Mouse (Mus musculus): ENCODE measurements around the gene Gtf2f2. TPM values are rescaled to one million over a fixed set of nuclear protein-coding genes. Genes with fewer than 3 reads are reported as not detected.

Gene Gtf2f2
- total RNA-seq, 1 experiment, result 23.2 TPM

GRCm38 (mm10) chr14:75923314-75924052 lies 87.2 kb downstream of the Gtf2f2 start:
- TF ChIP-seq MAFK (IDR thresholded peaks at IDR 0.05; ENCODE audit: insufficient read depth, low read depth, low read length) (no peak), HCFC1 (IDR thresholded peaks at IDR 0.05; ENCODE audit: borderline replicate concordance, insufficient read depth, low read length) (no peak)
- Histone ChIP-seq H3K4me3 (ENCODE audit: insufficient read depth in 1 of 2, low read depth in 1 of 2, low read length in 2 of 2, poor library complexity in 1 of 2, severe bottlenecking in 1 of 2) (no peak overlapping the region), H3K36me3 (ENCODE audit: control insufficient read depth, insufficient read depth, low read length, poor library complexity, severe bottlenecking) (no peaks in the 10 kb centered on the region), H3K27ac (ENCODE audit: insufficient read depth, low read depth, low read length, poor library complexity, severe bottlenecking) (no peak overlapping the region), H3K9ac (ENCODE audit: insufficient read depth, low read depth, low read length, poor library complexity, severe bottlenecking) (no peak overlapping the region), H3K4me1 (ENCODE audit: control insufficient read depth in 2 of 2, insufficient read depth in 2 of 2, low read length in 2 of 2, poor library complexity in 1 of 2) (no peaks in the 10 kb centered on the region), H3K9me3 (ENCODE audit: control insufficient read depth, insufficient read depth, low read depth, low read length) (no peaks in the 10 kb centered on the region)
- in situ Hi-C loops (cut with MboI; ENCODE audit: low sequenced_read_pairs in 2 of 2, unreplicated experiment in 2 of 2), result no loop called here
- DNase-seq (ENCODE audit: low read depth, low spot score), result no peak

GRCm38 (mm10) chr14:75912665-75913064 lies 98.0 kb downstream of the Gtf2f2 start:
- no peak for TF ChIP-seq MAFK (IDR thresholded peaks at IDR 0.05; ENCODE audit: insufficient read depth, low read depth, low read length)
- no peak for TF ChIP-seq ZC3H11A (IDR thresholded peaks at IDR 0.05; ENCODE audit: borderline replicate concordance, low read depth, low read length)
- TF ChIP-seq CHD2 (IDR thresholded peaks at IDR 0.05; ENCODE audit: low read depth, low read length), result no peak
- TF ChIP-seq HCFC1 (IDR thresholded peaks at IDR 0.05; ENCODE audit: borderline replicate concordance, insufficient read depth, low read length), result no peak
- no peak for TF ChIP-seq ZNF384 (IDR thresholded peaks at IDR 0.05; ENCODE audit: low read depth, low read length)
- peaks cover 2% of the 10 kb centered on the region; the same call in 1 of the 2 replicates for H3K36me3 ChIP-seq (ENCODE audit: control insufficient read depth, insufficient read depth, low read length, poor library complexity, severe bottlenecking)
- H3K27ac ChIP-seq (ENCODE audit: insufficient read depth, low read depth, low read length, poor library complexity, severe bottlenecking), result no peak overlapping the region
- in situ Hi-C loops (cut with MboI; ENCODE audit: low sequenced_read_pairs in 2 of 2, unreplicated experiment in 2 of 2), result no loop called here
- no peaks in the 10 kb centered on the region for H3K9me3 ChIP-seq (ENCODE audit: control insufficient read depth, insufficient read depth, low read depth, low read length)
- no peak overlapping the region for H3K4me3 ChIP-seq (ENCODE audit: insufficient read depth in 1 of 2, low read depth in 1 of 2, low read length in 2 of 2, poor library complexity in 1 of 2, severe bottlenecking in 1 of 2)
- peaks cover 0 to 2% of the 10 kb centered on the region in 2 experiments; a peak in 2 of 4 replicates for H3K4me1 ChIP-seq (ENCODE audit: control insufficient read depth in 2 of 2, insufficient read depth in 2 of 2, low read length in 2 of 2, poor library complexity in 1 of 2)
- H3K9ac ChIP-seq (ENCODE audit: insufficient read depth, low read depth, low read length, poor library complexity, severe bottlenecking), result no peak overlapping the region
- no peak for DNase-seq (ENCODE audit: low read depth, low spot score)

DNA sequence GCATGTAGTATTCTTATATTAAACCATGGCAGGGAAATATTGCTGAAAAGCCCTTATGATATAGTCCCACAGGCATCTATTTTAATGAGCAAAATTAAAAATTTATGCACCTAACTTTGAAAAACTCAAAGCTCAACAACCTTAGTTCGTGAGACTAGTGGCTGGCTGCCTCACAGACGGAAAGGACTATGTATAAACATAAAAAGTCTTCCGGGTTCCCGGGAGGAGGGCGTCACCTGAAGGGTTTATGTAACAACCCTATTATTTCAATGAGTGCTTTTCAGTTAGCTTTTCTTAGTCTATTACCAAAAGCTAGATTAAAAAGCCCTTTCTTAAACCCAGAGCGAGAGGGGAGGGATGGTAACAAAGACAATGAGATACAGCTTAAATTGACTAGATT lies 98.7 kb downstream of the Gtf2f2 start:
- in situ Hi-C loops (cut with MboI; ENCODE audit: low sequenced_read_pairs in 2 of 2, unreplicated experiment in 2 of 2), result no loop called here
- peaks cover 2% of the 10 kb centered on the region; the same call in 1 of the 2 replicates for H3K36me3 ChIP-seq (ENCODE audit: control insufficient read depth, insufficient read depth, low read length, poor library complexity, severe bottlenecking)
- H3K9me3 ChIP-seq (ENCODE audit: control insufficient read depth, insufficient read depth, low read depth, low read length), result no peaks in the 10 kb centered on the region
- H3K27ac ChIP-seq (ENCODE audit: insufficient read depth, low read depth, low read length, poor library complexity, severe bottlenecking), result no peak overlapping the region
- DNase-seq (ENCODE audit: low read depth, low spot score), result no peak
- TF ChIP-seq ZC3H11A (IDR thresholded peaks at IDR 0.05; ENCODE audit: borderline replicate concordance, low read depth, low read length), result no peak
- TF ChIP-seq CHD2 (IDR thresholded peaks at IDR 0.05; ENCODE audit: low read depth, low read length), result no peak
- no peak for TF ChIP-seq ZNF384 (IDR thresholded peaks at IDR 0.05; ENCODE audit: low read depth, low read length)
- H3K4me1 ChIP-seq (ENCODE audit: control insufficient read depth in 2 of 2, insufficient read depth in 2 of 2, low read length in 2 of 2, poor library complexity in 1 of 2), result peaks cover 0 to 2% of the 10 kb centered on the region in 2 experiments; a peak in 2 of 4 replicates
- H3K4me3 ChIP-seq (ENCODE audit: insufficient read depth in 1 of 2, low read depth in 1 of 2, low read length in 2 of 2, poor library complexity in 1 of 2, severe bottlenecking in 1 of 2), result no peak overlapping the region
- H3K9ac ChIP-seq (ENCODE audit: insufficient read depth, low read depth, low read length, poor library complexity, severe bottlenecking), result no peak overlapping the region

DNA sequence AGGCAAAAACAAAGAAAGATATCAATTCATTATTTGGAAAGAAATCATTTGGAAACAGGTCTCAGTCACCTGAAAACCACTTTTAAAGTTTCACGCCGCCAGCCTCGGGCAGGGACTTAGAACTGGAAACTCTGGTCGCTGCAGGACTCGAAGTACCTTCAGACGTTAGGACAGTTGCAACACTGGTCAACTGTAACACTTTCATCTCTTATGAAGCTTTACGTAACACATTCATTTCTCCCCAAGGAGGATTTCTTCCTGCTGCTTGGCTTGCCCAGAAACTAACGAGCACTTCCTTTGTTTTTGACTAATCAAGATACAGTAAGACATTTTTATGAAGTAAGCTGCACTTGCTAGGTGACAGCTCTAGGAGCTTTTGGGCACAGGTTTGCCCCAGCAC lies 103.7 kb downstream of the Gtf2f2 start:
- no peaks in the 10 kb centered on the region for H3K9me3 ChIP-seq (ENCODE audit: control insufficient read depth, insufficient read depth, low read depth, low read length)
- H3K9ac ChIP-seq (ENCODE audit: insufficient read depth, low read depth, low read length, poor library complexity, severe bottlenecking), result no peak overlapping the region
- in situ Hi-C loops (cut with MboI; ENCODE audit: low sequenced_read_pairs in 2 of 2, unreplicated experiment in 2 of 2), result no loop called here
- H3K36me3 ChIP-seq (ENCODE audit: control insufficient read depth, insufficient read depth, low read length, poor library complexity, severe bottlenecking), result peaks cover 6% of the 10 kb centered on the region; the same call in 1 of the 2 replicates
- no peaks in the 10 kb centered on the region for H3K4me1 ChIP-seq (ENCODE audit: control insufficient read depth in 2 of 2, insufficient read depth in 2 of 2, low read length in 2 of 2, poor library complexity in 1 of 2)
- no peak overlapping the region for H3K4me3 ChIP-seq (ENCODE audit: insufficient read depth in 1 of 2, low read depth in 1 of 2, low read length in 2 of 2, poor library complexity in 1 of 2, severe bottlenecking in 1 of 2)
- no peak overlapping the region for H3K27ac ChIP-seq (ENCODE audit: insufficient read depth, low read depth, low read length, poor library complexity, severe bottlenecking)
- no peak for DNase-seq (ENCODE audit: low read depth, low spot score)
- TF ChIP-seq HCFC1 (IDR thresholded peaks at IDR 0.05; ENCODE audit: borderline replicate concordance, insufficient read depth, low read length) (no peak), ZNF384 (IDR thresholded peaks at IDR 0.05; ENCODE audit: low read depth, low read length) (no peak), ZC3H11A (IDR thresholded peaks at IDR 0.05; ENCODE audit: borderline replicate concordance, low read depth, low read length) (no peak), CHD2 (IDR thresholded peaks at IDR 0.05; ENCODE audit: low read depth, low read length) (no peak), MAFK (IDR thresholded peaks at IDR 0.05; ENCODE audit: insufficient read depth, low read depth, low read length) (no peak)
